Mouse (Mus musculus) CD4-positive, CD25-positive, alpha-beta regulatory T cell, adult 9 weeks (primary cell): ENCODE data around the gene P2rx6. TPM values are rescaled to one million over a fixed set of nuclear protein-coding genes. Genes with fewer than 3 reads are reported as not detected.

Source experiments
- polyA plus RNA-seq: library from polyadenylated mRNA; unstranded; fragments of 100-300 nt; shearing (Covaris generic); gene quantifications from one replicate; pipeline ENCODE4 v1.2.1, GENCODE M21; 2017

P2rx6 gene
- not detected for polyA plus RNA-seq

GRCm38 (mm10) chr16:17561751-17562208, at the start of gene P2rx6:
P2rx6 (plus strand) TSS chr16:17561885.

GRCm38 (mm10) chr16:17530640-17531288, 30.9 kb upstream of the P2rx6 start, which contains the start of gene Thap7:
Thap7 (minus strand) TSS chr16:17531136.

GRCm38 (mm10) chr16:17561128-17561750, 446 bp upstream of the P2rx6 start, which contains the start of gene Lrrc74b:
Lrrc74b (minus strand) TSS chr16:17561247.

GRCm38 (mm10) chr16:17583064-17583463, 21.4 kb downstream of the P2rx6 start, which contains the start of gene Slc7a4:
Slc7a4 (minus strand) TSS chr16:17583214.

GRCm38 (mm10) chr16:17619198-17620105, 57.8 kb downstream of the P2rx6 start, which contains the start of gene Smpd4:
Smpd4 (plus strand) TSS chr16:17619354.

Other genes starting within 250 kb of the P2rx6 start
- 0.31 TPM for gene Serpind1, start 230.5 kb upstream of the P2rx6 start, polyA plus RNA-seq
- 26.0 TPM for gene Snap29, start 155.9 kb upstream of the P2rx6 start, polyA plus RNA-seq
- 30.1 TPM for gene Pi4ka, start 155.6 kb upstream of the P2rx6 start, polyA plus RNA-seq
- gene Crkl, start 109.9 kb upstream of the P2rx6 start, polyA plus RNA-seq = 82.2 TPM
- not detected for gene Aifm3, start 72.3 kb upstream of the P2rx6 start, polyA plus RNA-seq
- gene Lztr1, start 53.2 kb upstream of the P2rx6 start, polyA plus RNA-seq = 68.8 TPM
- 88.7 TPM for gene Thap7, start 30.7 kb upstream of the P2rx6 start, polyA plus RNA-seq
- gene Lrrc74b, start 638 bp upstream of the P2rx6 start, polyA plus RNA-seq = not detected
- 2.7 TPM for gene Slc7a4, start 21.3 kb downstream of the P2rx6 start, polyA plus RNA-seq
- gene Smpd4, start 57.5 kb downstream of the P2rx6 start, polyA plus RNA-seq = 29.2 TPM
- gene Ccdc74a, start 84.6 kb downstream of the P2rx6 start, polyA plus RNA-seq = 0.53 TPM
- gene Med15, start 171.0 kb downstream of the P2rx6 start, polyA plus RNA-seq = 153 TPM
- 19.5 TPM for gene Klhl22, start 197.7 kb downstream of the P2rx6 start, polyA plus RNA-seq
- gene Scarf2, start 235.4 kb downstream of the P2rx6 start, polyA plus RNA-seq = not detected